13 mouse cellular contexts compared by ENCODE assay signal in genomic region chr6:54762021-54762420, GRCm38 (mm10).
"Had no signal": no experiment of that assay in that cellular context is flagged by ENCODE, and none has a peak within 500 bp of the region (broad histone marks: within the 10 kb centered on the region; RNA-seq: fewer than 3 reads in every experiment).

No protein-coding gene starts in this region.

- H3K4me2 ChIP-seq: limb, embryonic 12.5 days; liver, embryonic 13.5 days; midbrain, embryonic 12.5 days had no signal

- H3K9ac ChIP-seq: limb, embryonic 12.5 days; liver, embryonic 13.5 days; midbrain, embryonic 12.5 days had no signal

- DNase-seq: kidney, postnatal 10 days; layer of hippocampus, postnatal 36 days; liver; liver, embryonic 13.5 days; lung, adult 2 months; lung, postnatal 4 days; right cerebral cortex, postnatal 4 days; spleen, adult 18-20 months had no signal

- H3K27ac ChIP-seq: limb, embryonic 12.5 days; liver, embryonic 13.5 days; midbrain, embryonic 12.5 days had no signal

- H3K36me3 ChIP-seq: limb, embryonic 12.5 days; liver, embryonic 13.5 days; midbrain, embryonic 12.5 days had no signal

- ATAC-seq: inflammation-experienced regulatory T-cells, adult 6 months; intestine, postnatal 0 days; lung, postnatal 0 days had no signal

- H3K4me3 ChIP-seq: limb, embryonic 12.5 days; liver, embryonic 13.5 days; midbrain, embryonic 12.5 days had no signal

- H3K9me3 ChIP-seq: limb, embryonic 12.5 days; liver, embryonic 13.5 days; midbrain, embryonic 12.5 days had no signal

- H3K27me3 ChIP-seq: liver, embryonic 13.5 days had no signal
